Mouse (Mus musculus) intestine, embryonic 16.5 days (tissue): Measurements from ENCODE around the gene Arhgef3. TPM values are rescaled to one million over a fixed set of nuclear protein-coding genes. Genes with fewer than 3 reads are reported as not detected.

ENCODE experiments used
- ATAC-seq: fragments of 200-750 bp; cut with Nextera tagmentation; 2 replicates; pipeline ENCODE4 v1.8.0; 2017; ENCODE audit warnings: moderate TSS enrichment, moderate library complexity
- H3K27ac ChIP-seq: fragments of 300-500 bp; sonication (generic); 2 replicates; pipeline ENCODE4 v1.5.1; 2014; ENCODE audit warnings: mild to moderate bottlenecking, low read length
- H3K27me3 ChIP-seq: fragments of 300-500 bp; sonication (generic); replicated peaks from 2 replicates; pipeline ENCODE4 v1.6.1; 2014; ENCODE audit warnings: low read length, control low read depth, mixed read lengths; ENCODE audit not compliant: control insufficient read depth, insufficient read depth
- H3K36me3 ChIP-seq: fragments of 300-500 bp; sonication (generic); 2 replicates; pipeline ENCODE4 v1.6.1; 2014; ENCODE audit warnings: low read length, control low read depth; ENCODE audit not compliant: control insufficient read depth, insufficient read depth
- H3K4me1 ChIP-seq: fragments of 300-500 bp; sonication (generic); 2 replicates; pipeline ENCODE4 v1.6.1; 2014; ENCODE audit warnings: low read length, control low read depth, mixed read lengths; ENCODE audit not compliant: control insufficient read depth, insufficient read depth
- H3K4me2 ChIP-seq: fragments of 300-500 bp; sonication (generic); 2 replicates; pipeline ENCODE4 v1.6.1; 2014; ENCODE audit warnings: low read depth, low read length, control low read depth
- H3K4me3 ChIP-seq: fragments of 300-500 bp; sonication (generic); 2 replicates; pipeline ENCODE4 v1.5.1; 2014; ENCODE audit warnings: mild to moderate bottlenecking, low read length
- H3K9ac ChIP-seq: fragments of 300-500 bp; sonication (generic); 2 replicates; pipeline ENCODE4 v1.6.1; 2014; ENCODE audit warnings: low read depth, low read length
- H3K9me3 ChIP-seq: fragments of 300-500 bp; sonication (generic); 2 replicates; pipeline ENCODE4 v1.6.1; 2016; ENCODE audit warnings: low read length, control low read depth; ENCODE audit not compliant: control insufficient read depth
- WGBS: fragments of 180-500 bp; shearing (Covaris S2); extraction: QIAGEN DNeasy Blood & Tissue Kit; methylation state at CpG from one replicate; pipeline ENCODE4 v1.1.7; 2014; 5-methylcytosine and 5-hydroxymethylcytosine counted together
- polyA plus RNA-seq: library from polyadenylated mRNA; unstranded; fragments of >200 nt; fragmentation: Nextera tagmentation; extraction: Ambion mirVana; gene quantifications from 2 replicates; pipeline ENCODE4 v1.2.1, GENCODE M21; 2015

Arhgef3 gene
- polyA plus RNA-seq, 1 experiment from 2014 or later, result 12.0 TPM

- Histone ChIP-seq H3K4me3 (no peak overlapping the region), H3K27me3 (no peaks in the 10 kb centered on the region), H3K27ac (no peak overlapping the region), H3K4me2 (no peak overlapping the region), H3K9me3 (no peaks in the 10 kb centered on the region), H3K36me3 (no peaks in the 10 kb centered on the region), H3K9ac (no peak overlapping the region), H3K4me1 (peaks cover 21% of the 10 kb centered on the region)
- ATAC-seq, result no peak
- WGBS, result 69% methylated on average over 5 of the region's 5 CpGs
Observed at GRCm38 (mm10) chr14:27228941-27229371, 114.3 kb downstream of the Arhgef3 start.

DNA sequence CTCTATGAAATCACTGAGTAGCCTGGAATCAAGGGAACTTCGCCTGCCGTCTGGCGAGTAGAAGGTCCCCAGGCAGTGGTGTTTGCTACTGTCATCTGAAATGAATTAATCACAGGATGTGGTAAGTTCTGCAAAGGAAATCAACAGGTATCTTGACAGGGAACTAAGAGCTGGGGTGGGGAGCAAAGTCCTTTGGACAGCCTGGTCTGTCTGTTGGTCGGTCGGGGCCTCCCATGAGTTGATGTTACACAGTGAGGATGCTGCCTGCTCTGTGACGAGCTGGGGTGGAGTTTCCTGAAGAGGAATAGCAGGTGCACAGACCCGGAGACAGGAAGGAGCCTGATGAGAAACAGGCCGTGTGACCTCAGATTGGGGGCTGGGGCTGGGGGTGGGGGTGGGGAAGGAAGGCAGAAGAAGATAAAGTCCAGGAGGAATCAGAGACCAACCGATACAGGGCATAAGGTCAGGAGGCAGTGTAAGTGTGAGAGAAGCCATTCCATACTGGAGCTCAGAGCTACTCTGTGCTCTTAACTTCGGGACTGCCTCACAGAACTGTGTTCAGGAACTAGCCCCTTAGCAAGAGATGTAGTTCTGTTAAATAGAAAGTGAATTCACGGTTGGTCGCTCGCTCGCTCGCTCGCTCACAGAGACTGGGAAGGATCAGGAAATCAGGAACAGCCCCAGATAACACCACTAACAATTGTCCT lies 114.9 kb downstream of the Arhgef3 start:
- no peaks in the 10 kb centered on the region for H3K9me3 ChIP-seq
- no peaks in the 10 kb centered on the region for H3K27me3 ChIP-seq
- H3K4me3 ChIP-seq, result no peak overlapping the region
- peak; percentile 62 for ATAC-seq
- H3K4me1 ChIP-seq, result peaks cover 21% of the 10 kb centered on the region
- peak overlapping the region; percentile 86 for H3K27ac ChIP-seq
- H3K9ac ChIP-seq, result peak overlapping the region; percentile 41; the same call in 1 of the 2 replicates
- 29% methylated on average over 16 of the region's 16 CpGs for WGBS
- H3K36me3 ChIP-seq, result no peaks in the 10 kb centered on the region
- peak overlapping the region; percentile 30 for H3K4me2 ChIP-seq

DNA sequence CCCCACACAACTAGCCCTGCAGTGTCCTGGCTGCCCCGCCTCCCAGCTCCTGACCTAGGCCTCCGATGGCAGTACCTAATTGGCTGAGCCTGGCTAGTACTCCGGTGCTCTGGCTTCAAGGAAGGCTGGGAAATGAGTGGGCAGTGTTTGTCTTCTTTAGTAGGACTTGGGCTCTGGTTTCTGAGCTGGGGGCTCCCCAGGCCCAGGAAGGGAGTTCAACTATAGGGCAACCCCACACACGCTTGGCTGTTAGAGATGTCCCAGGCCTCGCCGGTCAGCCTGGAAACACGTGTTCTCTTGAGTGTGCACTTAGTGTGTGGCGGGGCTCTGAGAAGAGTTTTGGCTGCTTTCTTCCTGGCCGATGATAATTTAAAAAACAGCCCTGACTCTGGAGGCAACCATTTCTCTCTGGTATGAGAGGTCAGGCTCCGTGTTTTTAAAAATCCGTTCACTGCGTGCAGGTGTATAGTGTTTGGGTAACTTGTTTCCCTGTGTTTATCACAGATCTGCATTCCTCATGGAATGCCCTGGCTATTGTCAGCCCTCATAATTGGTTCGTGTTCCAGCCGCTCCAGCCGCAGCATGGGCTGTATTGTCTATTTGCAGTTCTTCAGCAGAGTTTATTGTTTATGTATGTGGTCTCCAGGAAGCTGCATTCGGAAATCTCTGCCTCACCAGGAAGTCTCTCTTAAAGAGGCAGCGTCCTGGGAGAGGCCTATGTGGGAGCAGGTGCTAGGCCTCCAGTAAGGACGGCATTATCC lies 115.7 kb downstream of the Arhgef3 start:
- no peak overlapping the region for H3K4me3 ChIP-seq
- peak overlapping the region; percentile 30 for H3K4me2 ChIP-seq
- H3K4me1 ChIP-seq, result peaks cover 21% of the 10 kb centered on the region
- H3K27me3 ChIP-seq, result no peaks in the 10 kb centered on the region
- WGBS, result 21% methylated on average over 18 of the region's 18 CpGs
- H3K9ac ChIP-seq, result peak overlapping the region; percentile 41
- ATAC-seq, result peak; percentile 70
- no peaks in the 10 kb centered on the region for H3K36me3 ChIP-seq
- no peaks in the 10 kb centered on the region for H3K9me3 ChIP-seq
- H3K27ac ChIP-seq, result peak overlapping the region; percentile 86

DNA sequence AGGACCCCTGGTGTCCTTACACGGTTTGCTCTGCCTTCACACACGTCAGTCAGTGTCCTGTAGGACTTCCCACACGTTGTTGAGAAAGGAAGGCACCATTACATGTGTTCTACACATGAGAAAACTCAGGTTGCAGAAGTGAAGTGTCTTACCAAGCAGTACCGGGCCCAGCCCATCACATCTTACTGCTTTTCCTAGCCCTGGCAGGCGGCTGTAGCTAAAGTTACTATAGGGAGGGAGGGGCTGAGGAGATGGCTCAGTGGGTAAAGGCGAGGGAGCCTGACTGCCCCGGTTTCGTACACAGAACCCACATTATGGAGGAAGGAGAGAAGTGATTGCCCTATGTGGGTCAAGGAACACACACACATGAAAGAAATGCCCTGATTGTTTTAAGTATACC lies 116.8 kb downstream of the Arhgef3 start:
- H3K4me1 ChIP-seq, result peaks cover 21% of the 10 kb centered on the region
- 76% methylated on average over 8 of the region's 8 CpGs for WGBS
- no peaks in the 10 kb centered on the region for H3K9me3 ChIP-seq
- no peak overlapping the region for H3K9ac ChIP-seq
- no peak overlapping the region for H3K4me3 ChIP-seq
- ATAC-seq, result no peak
- no peak overlapping the region for H3K27ac ChIP-seq
- no peaks in the 10 kb centered on the region for H3K27me3 ChIP-seq
- no peak overlapping the region for H3K4me2 ChIP-seq
- H3K36me3 ChIP-seq, result no peaks in the 10 kb centered on the region

- Histone ChIP-seq H3K27me3 (no peaks in the 10 kb centered on the region), H3K9me3 (no peaks in the 10 kb centered on the region), H3K9ac (no peak overlapping the region), H3K4me2 (no peak overlapping the region), H3K4me3 (no peak overlapping the region), H3K4me1 (peaks cover 21% of the 10 kb centered on the region), H3K36me3 (no peaks in the 10 kb centered on the region), H3K27ac (no peak overlapping the region)
- WGBS, result 85% methylated on average over 25 of the region's 25 CpGs
- no peak for ATAC-seq
Observed at GRCm38 (mm10) chr14:27231974-27232780, 117.5 kb downstream of the Arhgef3 start.

DNA sequence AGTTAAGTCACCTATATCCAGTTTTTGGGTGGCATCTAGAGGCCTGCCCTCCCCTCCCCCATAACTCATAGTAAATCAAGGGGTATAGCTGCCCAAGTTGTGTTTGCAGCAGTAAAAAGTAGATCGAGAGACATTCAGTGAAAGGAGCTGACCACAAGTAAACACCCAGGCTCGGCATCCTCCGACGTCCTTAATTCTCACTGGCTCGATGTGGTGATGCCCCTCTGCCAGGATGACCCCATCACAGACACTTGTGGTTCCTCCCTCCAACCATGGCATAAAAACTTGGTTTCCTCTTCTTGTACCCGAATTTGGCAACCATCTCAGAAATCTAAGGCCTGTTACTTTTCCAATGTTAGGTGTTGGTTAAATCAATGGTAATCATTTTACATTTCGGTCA lies 118.4 kb downstream of the Arhgef3 start:
- Histone ChIP-seq H3K36me3 (no peaks in the 10 kb centered on the region), H3K9ac (no peak overlapping the region), H3K27ac (no peak overlapping the region), H3K4me3 (no peak overlapping the region), H3K4me2 (no peak overlapping the region), H3K27me3 (no peaks in the 10 kb centered on the region), H3K9me3 (no peaks in the 10 kb centered on the region), H3K4me1 (peaks cover 26% of the 10 kb centered on the region)
- ATAC-seq, result no peak
- 92% methylated on average over 7 of the region's 7 CpGs for WGBS

GRCm38 (mm10) chr14:27233656-27234055 lies 119.0 kb downstream of the Arhgef3 start:
- peaks cover 30% of the 10 kb centered on the region for H3K4me1 ChIP-seq
- H3K4me2 ChIP-seq, result no peak overlapping the region
- H3K36me3 ChIP-seq, result no peaks in the 10 kb centered on the region
- ATAC-seq, result no peak
- H3K4me3 ChIP-seq, result no peak overlapping the region
- 84% methylated on average over 2 of the region's 2 CpGs for whole genome bisulfite sequencing
- H3K27me3 ChIP-seq, result no peaks in the 10 kb centered on the region
- H3K27ac ChIP-seq, result no peak overlapping the region
- no peak overlapping the region for H3K9ac ChIP-seq
- H3K9me3 ChIP-seq, result no peaks in the 10 kb centered on the region

DNA sequence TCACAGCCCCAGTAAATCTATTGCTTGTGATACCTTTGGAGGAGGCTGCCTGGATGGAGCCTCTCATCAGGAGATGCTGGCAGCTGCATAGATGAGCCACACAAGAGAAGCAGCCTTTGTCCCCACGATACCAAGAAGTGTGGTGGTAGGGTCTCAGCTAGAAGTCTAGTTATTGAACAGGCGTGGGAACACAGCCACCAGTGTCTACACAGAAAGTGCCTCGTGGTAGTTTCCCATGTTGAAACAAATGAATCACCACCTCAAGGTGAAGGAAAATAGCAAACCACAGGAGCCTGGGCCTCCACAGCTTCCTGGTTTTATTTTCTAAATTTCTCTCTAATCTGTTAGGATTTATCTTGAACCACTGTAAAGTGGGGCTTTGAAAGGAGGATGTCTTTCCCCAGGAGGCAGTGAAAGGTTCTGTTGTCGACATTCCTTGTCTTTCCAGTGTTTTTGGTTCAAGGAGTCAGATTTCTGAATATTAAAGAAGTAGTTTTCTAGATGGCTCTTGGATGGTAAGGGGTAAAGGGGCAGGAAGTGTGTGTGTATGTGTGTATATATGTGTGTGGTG lies 119.7 kb downstream of the Arhgef3 start:
- ATAC-seq, result no peak
- no peaks in the 10 kb centered on the region for H3K9me3 ChIP-seq
- no peak overlapping the region for H3K4me2 ChIP-seq
- no peak overlapping the region for H3K4me3 ChIP-seq
- no peaks in the 10 kb centered on the region for H3K36me3 ChIP-seq
- H3K4me1 ChIP-seq, result peaks cover 25% of the 10 kb centered on the region
- H3K27ac ChIP-seq, result no peak overlapping the region
- no peaks in the 10 kb centered on the region for H3K27me3 ChIP-seq
- 62% methylated on average over 4 of the region's 4 CpGs for WGBS
- H3K9ac ChIP-seq, result no peak overlapping the region
